In genomic region chr11:69545957-69546356, GRCm38 (mm10) we compare ENCODE assay signal across 8 mouse cellular contexts. TPM values are rescaled to one million over a fixed set of nuclear protein-coding genes. Genes with fewer than 3 reads are reported as not detected.
DNase-seq lines count a peak whose midpoint lies in the region; ATAC-seq lines count a peak whose summit lies in the region.

No protein-coding gene starts in this region.

- H3K9me3 ChIP-seq in heart, embryonic 16.5 days (replicated peaks; ENCODE audit: control insufficient read depth, low read length) = no peaks in the 10 kb centered on the region
- no peaks in the 10 kb centered on the region for H3K9me3 ChIP-seq in hindbrain, embryonic 10.5 days
- H3K9me3 ChIP-seq in midbrain, embryonic 12.5 days = no peaks in the 10 kb centered on the region

- no peaks in the 10 kb centered on the region for H3K36me3 ChIP-seq in heart, embryonic 16.5 days (ENCODE audit: control insufficient read depth, insufficient read depth)
- H3K36me3 ChIP-seq in hindbrain, embryonic 10.5 days = no peaks in the 10 kb centered on the region
- no peaks in the 10 kb centered on the region for H3K36me3 ChIP-seq in midbrain, embryonic 12.5 days

- no peak for DNase-seq in heart, adult 8-10 months (ENCODE audit: low spot score)
- DNase-seq in Muller cell, postnatal 12 days (ENCODE audit: inconsistent ontology term) = peak; percentile 29
- DNase-seq in hindbrain, embryonic 10.5 days (ENCODE audit: low spot score) = no peak
- no peak for DNase-seq in thymus, postnatal 4 days
- no peak for DNase-seq in layer of hippocampus, adult 18-20 months (ENCODE audit: low spot score in 2 of 2)

- peak overlapping the region; percentile 73 for H3K27ac ChIP-seq in heart, embryonic 16.5 days (ENCODE audit: low read length)
- H3K27ac ChIP-seq in hindbrain, embryonic 10.5 days = peak overlapping the region; percentile 95
- H3K27ac ChIP-seq in midbrain, embryonic 12.5 days (replicated peaks) = peak overlapping the region; percentile 89

- peak overlapping the region; percentile 67 for H3K4me3 ChIP-seq in heart, embryonic 16.5 days (ENCODE audit: low read length)
- H3K4me3 ChIP-seq in hindbrain, embryonic 10.5 days = peak overlapping the region; percentile 59
- peak overlapping the region; percentile 42 for H3K4me3 ChIP-seq in midbrain, embryonic 12.5 days

- H3K27me3 ChIP-seq in heart, embryonic 16.5 days (ENCODE audit: control insufficient read depth, insufficient read depth, low read length) = peaks cover 11% of the 10 kb centered on the region
- peaks cover 13% of the 10 kb centered on the region; the same call in 1 of the 2 replicates for H3K27me3 ChIP-seq in hindbrain, embryonic 10.5 days (ENCODE audit: insufficient read depth, poor library complexity, severe bottlenecking)
- H3K27me3 ChIP-seq in midbrain, embryonic 12.5 days = no peaks in the 10 kb centered on the region; the same call in 1 of the 2 replicates

- H3K4me1 ChIP-seq in heart, embryonic 16.5 days (ENCODE audit: control insufficient read depth, insufficient read depth, low read length) = peaks cover 9% of the 10 kb centered on the region
- H3K4me1 ChIP-seq in hindbrain, embryonic 10.5 days (replicated peaks) = peaks cover 71% of the 10 kb centered on the region
- H3K4me1 ChIP-seq in midbrain, embryonic 12.5 days = peaks cover 68% of the 10 kb centered on the region

- H3K4me2 ChIP-seq in heart, embryonic 16.5 days (ENCODE audit: low read depth, low read length) = peak overlapping the region; percentile 99
- peak overlapping the region; percentile 84 for H3K4me2 ChIP-seq in midbrain, embryonic 12.5 days (replicated peaks)

- peak overlapping the region; percentile 82 for H3K9ac ChIP-seq in heart, embryonic 16.5 days (ENCODE audit: low read length)
- peak overlapping the region; percentile 57; the same call in 1 of the 2 replicates for H3K9ac ChIP-seq in midbrain, embryonic 12.5 days (replicated peaks)

- no peak for ATAC-seq in heart, embryonic 16.5 days (replicated peaks; ENCODE audit: extremely low read depth, insufficient read depth, low FRiP score)
- peak; percentile 27 for ATAC-seq in midbrain, embryonic 12.5 days (ENCODE audit: low FRiP score, low read depth)
- ATAC-seq in inflammation-experienced regulatory T-cells, adult 6 months = no peak

- WGBS in heart, embryonic 16.5 days = 17% methylated on average over 7 of the region's 7 CpGs
- 15% methylated on average over 7 of the region's 7 CpGs for WGBS in hindbrain, embryonic 10.5 days
- WGBS in midbrain, embryonic 12.5 days = 8% methylated on average over 7 of the region's 7 CpGs

RNA-seq across cellular contexts. Expression of gene Dnah2, which starts 3.0 kb away (rescaled TPM):
- polyA plus RNA-seq in heart, embryonic 16.5 days (2015; fragmentation: Nextera tagmentation; extraction: Ambion mirVana) = 0.17 and 0.62 TPM in 2 replicates
- total RNA-seq in heart, adult 8-10 months (2022) = under 1 TPM; 0.22 to 0.66 (median 0.40) TPM
- 2.0 and 2.6 TPM in 2 replicates for polyA plus RNA-seq in hindbrain, embryonic 10.5 days (2016; fragmentation: Nextera tagmentation; extraction: Ambion mirVana)
- polyA plus RNA-seq in midbrain, embryonic 12.5 days (2016; fragmentation: Nextera tagmentation; extraction: Ambion mirVana) = 1.9 and 2.3 TPM in 2 replicates
- under 1 TPM in 1 of 3 experiments, not detected in 2; 0.21 TPM for polyA plus RNA-seq in inflammation-experienced regulatory T-cells, adult 6 months (2017; shearing (Covaris generic))
- 1 to 10 TPM; 3.9 to 4.3 TPM for total RNA-seq in layer of hippocampus, adult 18-20 months (2021)

RNA-seq across cellular contexts. Expression of gene Efnb3, which starts 14.0 kb away (rescaled TPM):
- polyA plus RNA-seq in heart, embryonic 16.5 days (2015; fragmentation: Nextera tagmentation; extraction: Ambion mirVana) = 49.9 and 57.0 TPM in 2 replicates
- total RNA-seq in heart, adult 8-10 months (2022) = 100 to 1,000 TPM; 105 to 137 (median 128) TPM
- polyA plus RNA-seq in hindbrain, embryonic 10.5 days (2016; fragmentation: Nextera tagmentation; extraction: Ambion mirVana) = 61.9 and 67.2 TPM in 2 replicates
- polyA plus RNA-seq in midbrain, embryonic 12.5 days (2016; fragmentation: Nextera tagmentation; extraction: Ambion mirVana) = 78.3 and 84.6 TPM in 2 replicates
- under 1 TPM in 2 of 3 experiments, not detected in 1; 0.11 to 0.22 TPM for polyA plus RNA-seq in inflammation-experienced regulatory T-cells, adult 6 months (2017; shearing (Covaris generic))
- 100 to 1,000 TPM; 126 to 137 TPM for total RNA-seq in layer of hippocampus, adult 18-20 months (2021)

RNA-seq across cellular contexts. Expression of gene Wrap53, which starts 34.1 kb away (rescaled TPM):
- polyA plus RNA-seq in heart, embryonic 16.5 days (2015; fragmentation: Nextera tagmentation; extraction: Ambion mirVana) = 15.1 and 16.5 TPM in 2 replicates
- total RNA-seq in heart, adult 8-10 months (2022) = 1 to 10 TPM; 4.6 to 6.7 (median 5.6) TPM
- 40.6 and 41.4 TPM in 2 replicates for polyA plus RNA-seq in hindbrain, embryonic 10.5 days (2016; fragmentation: Nextera tagmentation; extraction: Ambion mirVana)
- 29.6 and 33.2 TPM in 2 replicates for polyA plus RNA-seq in midbrain, embryonic 12.5 days (2016; fragmentation: Nextera tagmentation; extraction: Ambion mirVana)
- 10 to 100 TPM; 22.0 to 32.2 (median 25.7) TPM for polyA plus RNA-seq in inflammation-experienced regulatory T-cells, adult 6 months (2017; shearing (Covaris generic))
- 10 to 100 TPM; 14.3 to 14.8 TPM for total RNA-seq in layer of hippocampus, adult 18-20 months (2021)

RNA-seq across cellular contexts. Expression of gene Trp53, which starts 34.2 kb away (rescaled TPM):
- polyA plus RNA-seq in heart, embryonic 16.5 days (2015; fragmentation: Nextera tagmentation; extraction: Ambion mirVana) = 79.1 and 87.0 TPM in 2 replicates
- 10 to 100 TPM; 12.8 to 16.3 (median 14.1) TPM for total RNA-seq in heart, adult 8-10 months (2022)
- polyA plus RNA-seq in hindbrain, embryonic 10.5 days (2016; fragmentation: Nextera tagmentation; extraction: Ambion mirVana) = 166 and 173 TPM in 2 replicates
- polyA plus RNA-seq in midbrain, embryonic 12.5 days (2016; fragmentation: Nextera tagmentation; extraction: Ambion mirVana) = 109 and 117 TPM in 2 replicates
- polyA plus RNA-seq in inflammation-experienced regulatory T-cells, adult 6 months (2017; shearing (Covaris generic)) = 100 to 1,000 TPM; 193 to 355 (median 324) TPM
- total RNA-seq in layer of hippocampus, adult 18-20 months (2021) = 10 to 100 TPM; 25.5 to 26.9 TPM

RNA-seq across cellular contexts. Expression of gene Atp1b2, which starts 59.8 kb away (rescaled TPM):
- 22.3 and 25.6 TPM in 2 replicates for polyA plus RNA-seq in heart, embryonic 16.5 days (2015; fragmentation: Nextera tagmentation; extraction: Ambion mirVana)
- total RNA-seq in heart, adult 8-10 months (2022) = 10 to 100 TPM; 12.4 to 16.3 (median 13.1) TPM
- polyA plus RNA-seq in hindbrain, embryonic 10.5 days (2016; fragmentation: Nextera tagmentation; extraction: Ambion mirVana) = 7.5 and 7.8 TPM in 2 replicates
- 11.4 and 15.2 TPM in 2 replicates for polyA plus RNA-seq in midbrain, embryonic 12.5 days (2016; fragmentation: Nextera tagmentation; extraction: Ambion mirVana)
- polyA plus RNA-seq in inflammation-experienced regulatory T-cells, adult 6 months (2017; shearing (Covaris generic)) = under 1 TPM in 1 of 3 experiments, not detected in 2; 0.17 TPM
- total RNA-seq in layer of hippocampus, adult 18-20 months (2021) = 100 to 1,000 TPM; 402 to 407 TPM

Comparison
In these comparisons a context has a peak if more than half of its experiments do, and no peak if none do; other contexts are left out.
1. RNA of gene Efnb3, which starts 14.0 kb away (polyA plus RNA-seq): 78.3 to 84.6 TPM in midbrain, embryonic 12.5 days, 61.9 to 67.2 TPM in hindbrain, embryonic 10.5 days and 49.9 to 57.0 TPM in heart, embryonic 16.5 days; 0.11 to 0.22 TPM in inflammation-experienced regulatory T-cells, adult 6 months; every median in the first group is over 10 times any median in the second.
2. Peak in every context shown above with its lines, with median percentiles within 50 percentile points of each other: H3K27ac ChIP-seq and H3K4me3 ChIP-seq.